Mouse (Mus musculus) hindbrain, embryonic 11.5 days (tissue): Measurements from ENCODE around the gene Itpkb. TPM values are rescaled to one million over a fixed set of nuclear protein-coding genes. Genes with fewer than 3 reads are reported as not detected.
"Not testable (repeated sequence)": the region's sequence is repeated elsewhere in the genome, so short reads cannot be mapped to it uniquely, and the experiment has no call there.

Experiments
- ATAC-seq: fragments of 200-750 bp; cut with Nextera tagmentation; 2 replicates; pipeline ENCODE4 v1.8.0; 2017; ENCODE audit warnings: mild to moderate bottlenecking, moderate TSS enrichment, moderate library complexity; ENCODE audit not compliant: low FRiP score
- DNase-seq: peaks from one replicate; pipeline ENCODE4 v3.0.0-alpha.2; 2015; ENCODE audit warnings: low spot score
- H3K27ac ChIP-seq: fragments of 300-500 bp; sonication (generic); 2 replicates; pipeline ENCODE4 v1.5.1; 2014; ENCODE audit warnings: mild to moderate bottlenecking, low read depth, low read length
- H3K27me3 ChIP-seq: fragments of 300-500 bp; sonication (generic); 2 replicates; pipeline ENCODE4 v1.6.1; 2014; ENCODE audit warnings: mild to moderate bottlenecking, low read length, moderate library complexity, mixed read lengths; ENCODE audit not compliant: control insufficient read depth, insufficient read depth
- H3K36me3 ChIP-seq: fragments of 300-500 bp; sonication (generic); 2 replicates; pipeline ENCODE4 v1.6.1; 2014; ENCODE audit warnings: mild to moderate bottlenecking, low read length, moderate library complexity, mixed read lengths; ENCODE audit not compliant: control insufficient read depth, insufficient read depth
- H3K4me1 ChIP-seq: fragments of 300-500 bp; sonication (generic); replicated peaks from 2 replicates; pipeline ENCODE4 v1.6.1; 2014; ENCODE audit warnings: low read length, mixed read lengths; ENCODE audit not compliant: control insufficient read depth, insufficient read depth
- H3K4me2 ChIP-seq: fragments of 300-500 bp; sonication (generic); replicated peaks from 2 replicates; pipeline ENCODE4 v1.6.1; 2014; ENCODE audit warnings: mild to moderate bottlenecking, low read depth, low read length
- H3K4me3 ChIP-seq: fragments of 300-500 bp; sonication (generic); 2 replicates; pipeline ENCODE4 v1.5.1; 2014; ENCODE audit warnings: low read depth, low read length
- H3K9ac ChIP-seq: fragments of 300-500 bp; sonication (generic); 2 replicates; pipeline ENCODE4 v1.6.1; 2014; ENCODE audit warnings: low read depth, low read length
- H3K9me3 ChIP-seq: fragments of 300-500 bp; sonication (generic); 2 replicates; pipeline ENCODE4 v1.6.1; 2016; ENCODE audit warnings: low read length; ENCODE audit not compliant: control insufficient read depth
- WGBS: fragments of 180-500 bp; shearing (Covaris S2); extraction: QIAGEN DNeasy Blood & Tissue Kit; methylation state at CpG from one replicate; pipeline ENCODE4 v1.1.7; 2014; 5-methylcytosine and 5-hydroxymethylcytosine counted together
- polyA plus RNA-seq: library from polyadenylated mRNA; unstranded; fragments of >200 nt; fragmentation: Nextera tagmentation; extraction: Ambion mirVana; gene quantifications from 2 replicates; pipeline ENCODE4 v1.2.1, GENCODE M21; 2014

The Itpkb gene
- polyA plus RNA-seq, 1 experiment from 2014 or later = 4.3 TPM

- not testable (repeated sequence) for H3K27ac ChIP-seq, H3K4me2 ChIP-seq, ATAC-seq, H3K9ac ChIP-seq, H3K27me3 ChIP-seq, H3K4me1 ChIP-seq, H3K36me3 ChIP-seq, H3K9me3 ChIP-seq, H3K4me3 ChIP-seq, DNase-seq
- 87% methylated on average over 11 of the region's 11 CpGs for WGBS
Observed at GRCm38 (mm10) chr1:180389213-180389760, 59.0 kb downstream of the Itpkb start.

GRCm38 (mm10) chr1:180390321-180390731, 60.0 kb downstream of the Itpkb start:
- WGBS = 73% methylated on average over 3 of the region's 3 CpGs
- Histone ChIP-seq H3K4me1 (0 out of 2 replicates have a peak, but pooled peaks cover 2% of the 10 kb centered on the region), H3K4me3 (no peak overlapping the region), H3K9me3 (no peaks in the 10 kb centered on the region), H3K36me3 (no peaks in the 10 kb centered on the region), H3K27ac (no peak overlapping the region), H3K27me3 (no peaks in the 10 kb centered on the region), H3K9ac (no peak overlapping the region), H3K4me2 (no peak overlapping the region)
- ATAC-seq (no peak), DNase-seq (no peak)

GRCm38 (mm10) chr1:180390746-180391574, 60.7 kb downstream of the Itpkb start:
- ATAC-seq = no peak
- H3K4me2 ChIP-seq = no peak overlapping the region
- 81% methylated on average over 10 of the region's 10 CpGs for WGBS

GRCm38 (mm10) chr1:180391575-180391945, 61.3 kb downstream of the Itpkb start:
- DNase-seq (no peak), ATAC-seq (no peak)
- no peaks in the 10 kb centered on the region for H3K4me1 ChIP-seq
- WGBS = 94% methylated on average over 4 of the region's 4 CpGs
- no peaks in the 10 kb centered on the region for H3K36me3 ChIP-seq
- no peak overlapping the region for H3K9ac ChIP-seq
- no peak overlapping the region for H3K27ac ChIP-seq
- H3K4me2 ChIP-seq = no peak overlapping the region
- no peaks in the 10 kb centered on the region for H3K9me3 ChIP-seq
- H3K27me3 ChIP-seq = no peaks in the 10 kb centered on the region
- H3K4me3 ChIP-seq = no peak overlapping the region

More at GRCm38 (mm10) chr1:180390746-180391574, 60.7 kb downstream of the Itpkb start:
- Histone ChIP-seq H3K27me3 (no peaks in the 10 kb centered on the region), H3K4me3 (no peak overlapping the region), H3K36me3 (no peaks in the 10 kb centered on the region), H3K27ac (no peak overlapping the region), H3K9me3 (no peaks in the 10 kb centered on the region), H3K4me1 (0 out of 2 replicates have a peak, but pooled peaks cover 2% of the 10 kb centered on the region), H3K9ac (no peak overlapping the region)
- no peak for DNase-seq

- Histone ChIP-seq H3K9me3 (no peaks in the 10 kb centered on the region), H3K4me3 (no peak overlapping the region), H3K4me2 (no peak overlapping the region), H3K27ac (no peak overlapping the region), H3K9ac (no peak overlapping the region), H3K27me3 (no peaks in the 10 kb centered on the region), H3K4me1 (no peaks in the 10 kb centered on the region), H3K36me3 (no peaks in the 10 kb centered on the region)
- DNase-seq (no peak), ATAC-seq (no peak)
- 81% methylated on average over 5 of the region's 5 CpGs for WGBS
Observed at GRCm38 (mm10) chr1:180392137-180392798, 62.0 kb downstream of the Itpkb start.

GRCm38 (mm10) chr1:180393017-180393797, 62.9 kb downstream of the Itpkb start:
- no peak for DNase-seq
- no peak for ATAC-seq
- WGBS = 83% methylated on average over 9 of the region's 9 CpGs
- Histone ChIP-seq H3K9ac (no peak overlapping the region), H3K27me3 (no peaks in the 10 kb centered on the region), H3K4me2 (no peak overlapping the region), H3K36me3 (no peaks in the 10 kb centered on the region), H3K27ac (no peak overlapping the region), H3K9me3 (no peaks in the 10 kb centered on the region), H3K4me3 (no peak overlapping the region), H3K4me1 (no peaks in the 10 kb centered on the region)

- H3K4me1 ChIP-seq = no peaks in the 10 kb centered on the region
- no peak overlapping the region for H3K27ac ChIP-seq
- ATAC-seq (no peak), DNase-seq (no peak)
- no peaks in the 10 kb centered on the region for H3K36me3 ChIP-seq
- no peaks in the 10 kb centered on the region for H3K27me3 ChIP-seq
- H3K9ac ChIP-seq = no peak overlapping the region
- H3K9me3 ChIP-seq = no peaks in the 10 kb centered on the region
- H3K4me3 ChIP-seq = no peak overlapping the region
- WGBS = 94% methylated on average over 12 of the region's 12 CpGs
- no peak overlapping the region for H3K4me2 ChIP-seq
Observed at GRCm38 (mm10) chr1:180393873-180394272, 63.6 kb downstream of the Itpkb start.

- H3K27ac ChIP-seq = no peak overlapping the region
- H3K4me3 ChIP-seq = no peak overlapping the region
- 74% methylated on average over 5 of the region's 5 CpGs for WGBS
- no peak overlapping the region for H3K4me2 ChIP-seq
- H3K9me3 ChIP-seq = no peaks in the 10 kb centered on the region
- ATAC-seq = no peak
- no peaks in the 10 kb centered on the region for H3K36me3 ChIP-seq
- no peaks in the 10 kb centered on the region for H3K27me3 ChIP-seq
- H3K4me1 ChIP-seq = no peaks in the 10 kb centered on the region
- no peak for DNase-seq
- no peak overlapping the region for H3K9ac ChIP-seq
Observed at GRCm38 (mm10) chr1:180397734-180398133, 67.4 kb downstream of the Itpkb start.
